Mouse (Mus musculus): ENCODE results near the gene Gm21988.

DNA sequence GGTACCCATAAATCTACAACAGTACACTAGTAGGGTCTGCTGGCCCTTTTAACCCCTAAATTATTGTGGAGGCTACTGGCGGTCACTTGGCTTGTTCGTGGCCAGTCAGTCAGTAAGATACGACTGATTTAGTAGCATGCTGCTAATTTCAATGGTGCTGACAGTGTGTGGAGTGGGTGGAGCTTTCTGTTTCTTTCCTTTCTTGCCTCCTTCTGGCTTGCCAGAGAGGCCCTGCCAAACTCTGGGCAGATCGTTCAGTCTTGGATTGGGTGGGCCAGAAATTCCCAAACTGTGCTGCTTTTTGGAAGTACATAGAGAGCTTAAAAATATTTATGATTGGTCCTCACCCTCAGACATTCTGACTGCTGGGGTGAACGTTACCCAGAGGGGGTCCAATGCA lies 12.5 kb downstream of the Gm21988 start:
- TF ChIP-seq POLR2A (IDR thresholded peaks at IDR 0.05; ENCODE audit: low read depth, low read length) (no peak), CTCF (IDR thresholded peaks at IDR 0.05; ENCODE audit: extremely low read depth, insufficient read depth, insufficient read length, insufficient replicate concordance) (no peak)

All from spleen, adult 2 months (tissue).